ENCODE assay signal across 8 mouse cellular contexts in genomic region chr5:36530129-36530751, GRCm38 (mm10). TPM values are rescaled to one million over a fixed set of nuclear protein-coding genes. Genes with fewer than 3 reads are reported as not detected.
DNase-seq lines count a peak whose midpoint lies in the region; ATAC-seq and TF ChIP-seq lines count a peak whose summit lies in the region.

No protein-coding gene starts in this region.

- DNase-seq in adipocyte (ENCODE audit: low spot score) = peak; percentile 94
- DNase-seq in gastrocnemius, adult 2 months = peak; percentile 97
- peak; percentile 95 for DNase-seq in hindbrain, postnatal 0 days (ENCODE audit: low spot score)
- DNase-seq in left cerebral cortex, adult 2 months (ENCODE audit: extremely low spot score in 1 of 2, low spot score in 2 of 2) = peak; percentile 93 to 95
- DNase-seq in retina, postnatal 7 days (ENCODE audit: low read depth, low spot score) = peak; percentile 73
- peak; percentile 94 to 97 for DNase-seq in urinary bladder, adult 18-20 months (ENCODE audit: low spot score in 2 of 2)

- TF ChIP-seq POLR2A in cortical plate, adult 2 months (IDR thresholded peaks at IDR 0.05; ENCODE audit: extremely low read depth, insufficient read depth, low read length) = peak; percentile 68; the same call in 1 of the 2 replicates

- no peaks in the 10 kb centered on the region for H3K36me3 ChIP-seq in hindbrain, postnatal 0 days (ENCODE audit: insufficient read depth, low read length)
- no peaks in the 10 kb centered on the region; the same call in 1 of the 2 replicates for H3K36me3 ChIP-seq in macrophage (ENCODE audit: inconsistent target)

- intact Hi-C loops in gastrocnemius, adult 2 months (cut with DNase I) = loop anchor here (1.0 to 5.0 kb wide), 3 partner anchors 48 to 212 kb away; partner anchors contain the start of genes Ccdc96 and Tada2b
- intact Hi-C loops in left cerebral cortex, adult 2 months (cut with DNase I) = loop anchor here (1.0 kb wide), 1 partner anchor 52 kb away; no protein-coding TSS in a partner anchor

- peak; percentile 97 for ATAC-seq in hindbrain, postnatal 0 days

- TF ChIP-seq CTCF in cortical plate, adult 2 months (IDR thresholded peaks at IDR 0.05; ENCODE audit: extremely low read depth, insufficient read depth, low read length) = no peak
- TF ChIP-seq CTCF in gastrocnemius, adult 2 months (IDR thresholded peaks at IDR 0.05) = no peak
- TF ChIP-seq CTCF in hindbrain, postnatal 0 days (IDR thresholded peaks at IDR 0.05; ENCODE audit: low read depth) = no peak
- TF ChIP-seq CTCF in left cerebral cortex, adult 2 months (IDR thresholded peaks at IDR 0.05) = no peak

- H3K9ac ChIP-seq in hindbrain, postnatal 0 days (replicated peaks; ENCODE audit: low read length) = peak overlapping the region; percentile 76

- H3K79me2 ChIP-seq in macrophage (ENCODE audit: inconsistent target) = peaks cover 99% of the 10 kb centered on the region

- H3K9me3 ChIP-seq in hindbrain, postnatal 0 days (ENCODE audit: low read length) = no peaks in the 10 kb centered on the region

- peaks cover 14% of the 10 kb centered on the region for H3K4me1 ChIP-seq in cortical plate, adult 2 months (ENCODE audit: control insufficient read depth, insufficient read depth, low read length)
- H3K4me1 ChIP-seq in hindbrain, postnatal 0 days (ENCODE audit: insufficient read depth, low read length) = peaks cover 13% of the 10 kb centered on the region; the same call in 1 of the 2 replicates

- WGBS in hindbrain, postnatal 0 days = under 1% methylated on average over 28 of the region's 28 CpGs
- WGBS in macrophage (ENCODE audit: missing documents) = 2% methylated on average over 27 of the region's 28 CpGs

- H3K4me3 ChIP-seq in cortical plate, adult 2 months (ENCODE audit: insufficient read depth, low read length) = peak overlapping the region; percentile 93
- H3K4me3 ChIP-seq in gastrocnemius, adult 2 months = peak overlapping the region; percentile 94
- peak overlapping the region; percentile 67 for H3K4me3 ChIP-seq in hindbrain, postnatal 0 days (ENCODE audit: low read length)
- H3K4me3 ChIP-seq in left cerebral cortex, adult 2 months = peak overlapping the region; percentile 84
- peak overlapping the region; percentile 46 for H3K4me3 ChIP-seq in macrophage (ENCODE audit: inconsistent target)

- H3K27me3 ChIP-seq in hindbrain, postnatal 0 days (ENCODE audit: insufficient read depth, low read length) = no peaks in the 10 kb centered on the region

- peak overlapping the region; percentile 88 for H3K4me2 ChIP-seq in hindbrain, postnatal 0 days (ENCODE audit: low read depth, low read length)

- peak overlapping the region; percentile 87 for H3K27ac ChIP-seq in cortical plate, adult 2 months (ENCODE audit: insufficient read depth, low read length)
- H3K27ac ChIP-seq in gastrocnemius, adult 2 months = peak overlapping the region; percentile 88
- peak overlapping the region; percentile 88 for H3K27ac ChIP-seq in hindbrain, postnatal 0 days
- peak overlapping the region; percentile 89 for H3K27ac ChIP-seq in left cerebral cortex, adult 2 months
- 0 out of 2 replicates have a peak overlapping the region, but pooled peaks have one; percentile 17 for H3K27ac ChIP-seq in macrophage

RNA-seq across cellular contexts. Expression of gene Ccdc96, which starts 45.9 kb away (rescaled TPM):
- 0.98 and 1.0 TPM in 2 replicates for polyA plus RNA-seq in cortical plate, adult 2 months (2012; rRNA removed)
- total RNA-seq in gastrocnemius, adult 2 months (2021) = under 1 TPM in 1 of 2 experiments, not detected in 1; 0.11 TPM
- 0.63 and 1.3 TPM in 2 replicates for total RNA-seq in hindbrain, postnatal 0 days (2014; rRNA removed)
- 2.1 and 2.4 TPM in 2 replicates for polyA plus RNA-seq in hindbrain, postnatal 0 days (2015; fragmentation: Nextera tagmentation; extraction: Ambion mirVana)
- 1 to 10 TPM in 1 of 2 experiments, under 1 TPM in 1; 0.79 to 1.3 TPM for total RNA-seq in left cerebral cortex, adult 2 months (2021)
- under 1 TPM in 8 of 26 experiments, not detected in 18; 0.18 to 0.51 (median 0.24) TPM for total RNA-seq in macrophage (2018; cell fraction: chromatin; rRNA removed)
- total RNA-seq in macrophage (2018; cell fraction: cytosol; rRNA removed) = under 1 TPM in 25 of 26 experiments, not detected in 1; 0.03 to 0.32 (median 0.09) TPM
- under 1 TPM in 13 of 26 experiments, not detected in 13; 0.12 to 0.38 (median 0.22) TPM for total RNA-seq in macrophage (2018; cell fraction: nucleus; rRNA removed)
- 0.07 to 0.21 TPM (median 0.14 TPM) in 3 replicates for polyA plus RNA-seq in macrophage (2018)

RNA-seq across cellular contexts. Expression of gene Tada2b, which starts 46.2 kb away (rescaled TPM):
- 17.2 and 17.3 TPM in 2 replicates for polyA plus RNA-seq in cortical plate, adult 2 months (2012; rRNA removed)
- total RNA-seq in gastrocnemius, adult 2 months (2021) = 10 to 100 TPM; 14.3 to 15.8 TPM
- 18.9 and 25.8 TPM in 2 replicates for total RNA-seq in hindbrain, postnatal 0 days (2014; rRNA removed)
- 3.4 and 3.9 TPM in 2 replicates for polyA plus RNA-seq in hindbrain, postnatal 0 days (2015; fragmentation: Nextera tagmentation; extraction: Ambion mirVana)
- total RNA-seq in left cerebral cortex, adult 2 months (2021) = 10 to 100 TPM; 30.2 to 31.9 TPM
- total RNA-seq in macrophage (2018; cell fraction: chromatin; rRNA removed) = 10 to 100 TPM in 1 of 26 experiments, 1 to 10 TPM in 23, under 1 TPM in 2; 0.71 to 11.7 (median 3.5) TPM
- 10 to 100 TPM in 5 of 26 experiments, 1 to 10 TPM in 21; 4.3 to 10.9 (median 7.2) TPM for total RNA-seq in macrophage (2018; cell fraction: cytosol; rRNA removed)
- total RNA-seq in macrophage (2018; cell fraction: nucleus; rRNA removed) = 10 to 100 TPM in 2 of 26 experiments, 1 to 10 TPM in 24; 2.8 to 11.5 (median 4.6) TPM
- polyA plus RNA-seq in macrophage (2018) = 7.2 to 9.8 TPM (median 8.2 TPM) in 3 replicates

Comparison
In these comparisons a context has a peak if more than half of its experiments do, and no peak if none do; other contexts are left out.
1. Peak in every context shown above with its lines: DNase-seq, ATAC-seq, H3K4me3 ChIP-seq and H3K27ac ChIP-seq.
2. H3K27ac ChIP-seq: peak in every context shown above with its lines; median percentile 89 in left cerebral cortex, adult 2 months; 88 in gastrocnemius, adult 2 months; 88 in hindbrain, postnatal 0 days; 87 in cortical plate, adult 2 months; 17 in macrophage.